Mouse (Mus musculus): Measurements from ENCODE around the gene Eloa.

DNA sequence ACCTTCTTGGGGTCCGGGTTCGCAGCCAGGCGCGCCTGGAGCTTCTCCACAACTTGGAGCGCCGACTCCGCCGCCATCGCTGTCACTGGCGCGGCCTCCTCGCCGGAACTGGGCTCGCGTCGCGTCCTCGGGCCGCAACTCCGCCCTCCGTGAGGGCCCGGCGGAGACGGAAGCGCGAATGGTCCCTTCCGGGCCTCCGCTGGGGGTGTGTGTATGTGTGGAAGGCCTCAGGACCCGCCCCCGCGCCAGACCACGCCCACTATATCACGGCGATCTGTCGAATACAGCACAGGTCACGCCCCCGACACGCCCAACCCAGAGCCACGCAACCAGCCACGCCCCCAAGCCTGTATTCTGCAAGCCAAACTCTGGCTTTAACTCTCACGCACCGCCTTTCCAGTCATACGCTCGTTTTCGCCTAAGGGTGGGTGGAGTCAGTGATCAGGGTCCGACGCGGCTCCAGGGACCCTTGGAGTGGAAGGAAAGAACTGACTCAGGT, at the start of gene Eloa:
- TF ChIP-seq CTCF (IDR thresholded peaks at IDR 0.05; ENCODE audit: low read depth): no peak; the same call in 1 of the 2 replicates
- TF ChIP-seq EP300 (IDR thresholded peaks at IDR 0.05; ENCODE audit: low read depth): no peak
